Mouse (Mus musculus): ENCODE measurements around the gene Fyb.

The Fyb gene

DNA sequence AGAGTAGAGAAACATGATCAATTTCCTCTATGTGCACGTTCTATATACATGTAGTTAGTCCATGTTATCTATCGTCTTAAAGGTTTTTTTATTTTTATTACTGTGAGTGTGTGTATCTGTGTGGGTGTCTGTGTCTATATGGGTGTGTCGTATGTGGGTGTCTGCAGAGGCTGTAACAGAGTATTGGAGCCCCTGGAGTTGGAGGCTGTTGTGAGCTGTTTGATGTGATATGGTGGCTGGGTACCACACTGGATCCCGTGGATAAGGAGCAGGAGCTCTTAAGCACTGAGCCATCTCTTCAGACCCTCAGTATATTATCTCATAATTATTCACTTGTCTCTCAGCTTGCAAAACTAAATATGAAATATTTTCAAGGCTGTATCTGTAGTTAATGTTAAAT, 135.4 kb downstream of the Fyb start:
- no peak for DNase-seq (ENCODE audit: low spot score)

DNA sequence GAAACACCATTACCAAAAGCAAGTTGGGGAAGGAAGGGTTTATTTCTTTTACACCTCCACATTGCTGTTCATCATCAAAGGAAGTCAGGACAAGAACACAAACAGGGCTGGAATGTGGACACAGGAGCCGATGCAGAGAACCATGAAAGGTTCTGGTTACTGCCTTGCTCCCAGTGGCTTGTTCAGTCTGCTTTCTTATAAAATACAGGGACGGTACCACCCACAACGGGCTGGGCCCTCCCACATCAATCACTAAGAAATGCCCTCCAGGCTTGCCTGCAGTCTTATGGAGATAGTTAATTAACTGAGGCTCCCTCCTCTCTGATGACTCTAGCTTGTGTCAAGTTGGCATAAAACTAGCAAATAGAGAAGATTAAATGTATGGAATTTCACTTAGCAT, 139.3 kb downstream of the Fyb start:
- DNase-seq (ENCODE audit: low spot score), result no peak

DNA sequence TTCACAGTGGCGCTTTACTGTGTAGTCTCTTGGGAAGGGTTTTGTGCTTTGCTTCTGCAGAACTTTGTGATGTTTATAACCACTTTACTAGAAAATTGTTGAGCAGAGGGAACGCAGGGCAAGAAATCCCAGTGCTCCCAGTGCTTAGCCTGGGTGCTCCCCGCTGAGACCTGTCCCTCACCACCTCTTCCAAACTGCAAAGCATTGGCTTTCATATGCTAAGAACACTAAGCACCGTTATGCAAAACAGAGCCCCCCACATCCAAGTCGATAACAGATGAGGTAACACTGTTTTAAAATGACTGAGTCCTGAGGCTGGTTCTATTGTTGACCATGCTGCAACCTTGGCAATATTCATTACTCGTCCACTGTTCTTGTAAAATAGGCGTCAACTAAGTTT, 141.3 kb downstream of the Fyb start:
- no peak for DNase-seq (ENCODE audit: low spot score)

- DNase-seq (ENCODE audit: low spot score), result no peak
Measured at GRCm38 (mm10) chr15:6666072-6666471, 143.4 kb downstream of the Fyb start.

- DNase-seq (ENCODE audit: low spot score), result no peak
Measured at GRCm38 (mm10) chr15:6668793-6669437, 146.3 kb downstream of the Fyb start.

DNA sequence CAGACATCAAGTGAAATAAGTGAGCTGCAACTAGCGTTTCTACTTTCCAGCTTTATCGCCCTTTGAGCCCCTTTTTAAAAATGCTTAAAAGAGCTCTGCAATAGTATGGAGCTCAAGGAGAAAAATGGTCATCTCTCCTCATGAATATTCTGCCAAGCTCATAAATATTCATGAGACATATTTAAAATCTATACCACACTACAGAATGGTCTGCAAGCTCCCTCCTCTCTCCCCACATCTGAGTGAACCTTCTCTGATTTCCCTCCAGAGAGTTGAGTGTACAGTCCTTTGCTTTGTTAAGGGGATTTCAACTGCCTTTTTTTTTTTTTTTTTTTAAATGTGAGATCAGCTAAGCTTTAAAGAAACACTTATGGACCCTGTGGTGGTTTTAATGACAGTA, 155.8 kb downstream of the Fyb start:
- no peak for DNase-seq (ENCODE audit: low spot score)

DNA sequence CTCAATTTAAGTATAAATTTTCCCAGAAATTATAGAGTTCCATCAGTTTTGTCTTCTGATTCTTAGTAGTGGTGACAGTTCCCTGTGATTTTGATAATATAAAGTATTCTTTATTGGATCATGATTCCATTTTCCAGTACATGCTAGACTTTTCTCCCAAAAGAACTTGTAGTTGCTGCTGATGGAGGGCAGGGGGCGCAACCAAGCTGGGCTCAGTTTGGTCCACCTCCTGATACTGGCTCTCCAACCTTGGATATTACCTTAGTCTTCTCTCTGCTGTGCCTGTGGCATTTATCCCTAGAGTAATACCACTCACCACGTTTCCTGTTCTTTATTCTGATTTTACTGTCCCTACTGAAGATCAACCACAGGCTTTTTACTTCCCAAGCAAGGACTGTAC, 179.5 kb downstream of the Fyb start:
- DNase-seq (ENCODE audit: low spot score), result no peak

GRCm38 (mm10) chr15:6705351-6705901, 182.8 kb downstream of the Fyb start:
- DNase-seq (ENCODE audit: low spot score), result no peak

DNA sequence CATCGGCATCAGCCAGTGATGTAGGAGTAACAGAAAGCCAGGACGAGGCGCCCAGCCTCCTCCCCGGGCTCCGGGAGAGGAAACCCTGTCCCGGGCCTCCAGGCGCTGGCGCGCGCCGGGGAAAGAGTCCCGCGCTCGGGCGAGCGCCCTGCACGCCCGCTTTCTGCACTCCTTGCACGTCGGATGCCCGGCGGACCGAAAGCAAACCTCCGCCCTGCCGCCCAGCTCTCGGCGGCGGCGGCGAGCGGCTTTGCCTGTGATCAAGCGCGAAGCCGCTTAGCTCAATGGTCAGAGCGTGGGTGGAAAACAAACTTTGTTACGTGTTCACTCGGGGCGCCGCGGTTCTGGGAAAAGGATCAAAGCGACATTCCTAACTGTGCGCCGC, 184.9 kb downstream of the Fyb start:
- DNase-seq (ENCODE audit: low spot score), result peak; percentile 56

- DNase-seq (ENCODE audit: low spot score), result peak; percentile 77
Measured at GRCm38 (mm10) chr15:6707936-6708525, 185.4 kb downstream of the Fyb start, which contains the start of gene Rictor. Gene Rictor, plus strand, starts transcription at chr15:6708379.

DNA sequence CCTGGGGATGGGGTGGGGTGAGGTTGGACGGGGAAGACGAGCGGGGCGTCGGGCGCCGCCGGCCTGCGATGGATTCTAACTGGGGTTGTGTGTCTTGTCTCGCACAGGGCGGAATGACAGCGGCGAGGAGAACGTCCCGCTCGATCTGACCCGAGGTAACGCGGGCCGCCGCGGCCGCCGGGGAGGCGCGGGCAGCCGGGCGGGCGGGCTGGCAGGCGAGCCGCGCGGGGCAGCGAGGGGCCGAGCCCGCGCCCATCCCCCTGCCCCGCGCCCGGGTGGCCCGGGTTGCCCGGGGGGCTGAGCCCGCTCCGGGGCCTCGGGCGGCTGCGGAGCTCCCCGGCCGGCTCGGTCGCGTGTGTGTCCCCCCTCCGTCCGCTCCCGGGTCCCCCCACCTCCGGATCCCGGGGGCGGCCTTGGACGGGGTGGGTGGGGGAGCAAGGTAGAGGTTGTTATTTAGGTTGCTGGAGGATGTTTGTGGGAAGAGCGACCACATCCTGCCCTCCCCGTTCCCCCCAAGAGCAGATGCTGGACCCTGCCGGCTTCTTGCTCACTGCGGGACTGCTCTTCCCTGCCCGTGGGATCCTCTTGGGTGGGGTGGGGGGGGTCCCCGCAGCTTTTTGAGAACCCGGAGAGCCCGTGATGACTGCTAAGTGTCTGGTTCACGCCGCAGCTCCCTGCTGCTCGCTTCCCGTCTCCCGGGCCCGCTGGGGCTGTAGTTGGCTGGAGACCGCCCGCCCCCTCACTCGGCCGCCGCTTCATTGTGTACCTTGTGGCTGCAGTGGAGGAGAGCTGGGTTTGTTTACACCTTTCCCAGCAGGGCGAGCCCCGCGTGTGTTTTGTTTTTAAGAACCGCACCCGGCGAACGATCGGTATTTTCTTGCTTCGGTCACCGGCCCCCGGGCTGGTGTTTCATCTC, 186.1 kb downstream of the Fyb start:
- peak; percentile 13 for DNase-seq (ENCODE audit: low spot score)

GRCm38 (mm10) chr15:6709618-6710017, 187.0 kb downstream of the Fyb start:
- DNase-seq (ENCODE audit: low spot score), result no peak

DNA sequence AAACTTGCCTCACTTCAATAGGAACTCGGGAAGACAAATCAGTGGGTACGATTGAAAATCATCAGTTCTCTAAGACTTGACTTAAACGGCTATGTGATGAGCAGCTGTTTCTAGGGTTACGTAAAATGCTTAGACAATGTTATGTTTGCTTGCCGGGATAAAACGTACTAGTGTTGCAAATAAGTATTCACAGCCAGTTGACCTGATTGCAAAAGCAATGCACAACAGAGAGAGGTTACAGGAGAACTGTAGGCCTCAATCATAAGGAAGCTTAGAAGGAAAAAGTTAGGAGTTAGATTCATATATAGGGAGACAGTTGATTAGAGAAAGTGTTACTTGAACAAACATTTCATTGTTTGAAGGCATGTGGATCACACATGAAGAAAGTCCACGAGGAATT, 187.7 kb downstream of the Fyb start:
- no peak for DNase-seq (ENCODE audit: low spot score)

- no peak for DNase-seq (ENCODE audit: low spot score)
Measured at GRCm38 (mm10) chr15:6711226-6711625, 188.6 kb downstream of the Fyb start.
